Mouse (Mus musculus) liver, embryonic 12.5 days (tissue): Measurements from ENCODE around the gene Men1. TPM values are rescaled to one million over a fixed set of nuclear protein-coding genes. Genes with fewer than 3 reads are reported as not detected.

ENCODE experiments used
- ATAC-seq: fragments of 200-750 bp; cut with Nextera tagmentation; 2 replicates; pipeline ENCODE4 v1.8.0; 2017; ENCODE audit warnings: moderate number of reproducible peaks, mild to moderate bottlenecking, moderate library complexity
- H3K27ac ChIP-seq: fragments of 300-500 bp; sonication (generic); 2 replicates; pipeline ENCODE4 v1.5.1; 2016; ENCODE audit warnings: mild to moderate bottlenecking
- H3K27me3 ChIP-seq: fragments of 300-500 bp; sonication (generic); replicated peaks from 2 replicates; pipeline ENCODE4 v1.6.1; 2016; ENCODE audit warnings: mild to moderate bottlenecking, moderate library complexity
- H3K36me3 ChIP-seq: fragments of 300-500 bp; sonication (generic); 2 replicates; pipeline ENCODE4 v1.6.1; 2016; ENCODE audit warnings: mild to moderate bottlenecking, moderate library complexity
- H3K4me1 ChIP-seq: fragments of 300-500 bp; sonication (generic); 2 replicates; pipeline ENCODE4 v1.6.1; 2016
- H3K4me2 ChIP-seq: fragments of 300-500 bp; sonication (generic); 2 replicates; pipeline ENCODE4 v1.6.1; 2016; ENCODE audit warnings: mild to moderate bottlenecking, moderate library complexity
- H3K4me3 ChIP-seq: fragments of 300-500 bp; sonication (generic); 2 replicates; pipeline ENCODE4 v1.5.1; 2016; ENCODE audit warnings: mild to moderate bottlenecking, moderate library complexity
- H3K9ac ChIP-seq: fragments of 300-500 bp; sonication (generic); 2 replicates; pipeline ENCODE4 v1.6.1; 2016; ENCODE audit warnings: mild to moderate bottlenecking, moderate library complexity
- H3K9me3 ChIP-seq: fragments of 300-500 bp; sonication (generic); replicated peaks from 2 replicates; pipeline ENCODE4 v1.6.1; 2016; ENCODE audit warnings: mild to moderate bottlenecking, moderate library complexity
- WGBS: fragments of 180-500 bp; shearing (Covaris S2); methylation state at CpG from one replicate; pipeline ENCODE4 v1.1.7; 2016; ENCODE audit not compliant: insufficient replicate concordance; 5-methylcytosine and 5-hydroxymethylcytosine counted together
- polyA plus RNA-seq: library from polyadenylated mRNA; unstranded; fragments of >200 nt; fragmentation: Nextera tagmentation; extraction: Ambion mirVana; gene quantifications from 2 replicates; pipeline ENCODE4 v1.2.1, GENCODE M21; 2016

Men1 gene
- polyA plus RNA-seq, 1 experiment from 2014 or later = 48.6 TPM

DNA sequence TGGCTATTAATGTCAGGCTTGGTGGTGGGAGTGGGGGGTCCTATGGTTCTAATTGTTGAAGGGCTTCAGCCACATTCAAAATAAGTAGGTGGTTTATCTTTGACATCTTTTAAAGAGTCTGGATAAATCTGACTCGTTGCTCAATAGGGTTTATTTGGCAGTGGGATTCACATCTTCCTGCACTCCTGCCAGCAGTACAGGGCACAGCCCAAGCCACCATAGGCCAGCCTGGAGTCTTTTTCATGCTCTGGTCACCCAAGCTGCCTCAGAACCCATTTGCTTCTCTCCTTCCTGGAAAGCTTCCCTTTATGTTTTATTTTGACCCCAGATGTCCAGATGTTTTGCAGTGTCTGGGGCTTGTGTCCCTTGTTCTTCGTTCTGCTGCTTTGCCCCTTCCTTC, 41.9 kb downstream of the Men1 start:
- H3K9ac ChIP-seq = no peak overlapping the region

DNA sequence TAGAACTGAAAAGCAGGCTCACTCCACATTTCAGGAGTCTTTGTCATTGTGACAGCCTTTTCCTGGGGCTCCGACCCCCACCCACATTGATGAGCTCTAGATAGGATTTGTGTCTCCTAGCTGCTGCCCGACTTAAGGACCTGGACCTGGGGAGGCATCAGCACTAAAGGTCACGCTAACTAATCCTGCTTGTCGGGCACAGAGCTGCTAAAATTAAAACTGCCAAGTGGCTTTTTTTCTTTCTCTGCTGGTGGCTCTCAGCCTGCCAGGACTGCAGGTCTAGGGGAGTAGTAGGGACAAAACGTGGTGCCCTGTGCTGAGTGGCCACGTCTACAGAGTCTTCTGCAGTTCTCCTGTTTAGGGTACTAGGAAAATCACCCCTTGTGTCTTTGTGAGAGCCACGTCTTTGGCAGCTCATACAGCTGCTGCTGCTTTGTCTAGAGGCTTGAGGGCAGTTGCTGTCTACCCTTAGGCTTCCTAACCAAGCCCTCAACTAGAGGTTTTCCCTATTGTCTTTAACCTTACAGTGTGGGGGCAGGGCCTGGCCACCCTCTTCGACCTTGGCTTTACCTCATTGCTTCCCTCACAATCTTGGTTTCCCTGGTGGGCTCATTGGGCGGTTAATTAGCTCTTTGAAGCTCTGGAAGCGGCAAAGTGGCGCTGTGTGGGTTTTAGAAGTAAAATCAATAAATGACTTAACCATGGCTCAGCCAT, 42.7 kb downstream of the Men1 start:
- H3K4me1 ChIP-seq = 0 out of 2 replicates have a peak, but pooled peaks cover under 1% of the 10 kb centered on the region
- no peaks in the 10 kb centered on the region for H3K27me3 ChIP-seq
- peaks cover 74% of the 10 kb centered on the region for H3K36me3 ChIP-seq
- 84% methylated on average over 11 of the region's 11 CpGs for WGBS
- H3K9me3 ChIP-seq = no peaks in the 10 kb centered on the region
- H3K9ac ChIP-seq = no peak overlapping the region
- no peak overlapping the region for H3K4me2 ChIP-seq
- no peak for ATAC-seq
- H3K4me3 ChIP-seq = no peak overlapping the region
- no peak overlapping the region; the same call in 1 of the 2 replicates for H3K27ac ChIP-seq

More for the DNA sequence above, 41.9 kb downstream of the Men1 start:
- no peak for ATAC-seq
- no peaks in the 10 kb centered on the region for H3K27me3 ChIP-seq
- H3K4me1 ChIP-seq = 0 out of 2 replicates have a peak, but pooled peaks cover 6% of the 10 kb centered on the region
- no peak overlapping the region for H3K4me3 ChIP-seq
- no peak overlapping the region for H3K27ac ChIP-seq
- 72% methylated on average over 2 of the region's 2 CpGs for WGBS
- no peak overlapping the region for H3K4me2 ChIP-seq
- H3K9me3 ChIP-seq = no peaks in the 10 kb centered on the region
- H3K36me3 ChIP-seq = peaks cover 83% of the 10 kb centered on the region

DNA sequence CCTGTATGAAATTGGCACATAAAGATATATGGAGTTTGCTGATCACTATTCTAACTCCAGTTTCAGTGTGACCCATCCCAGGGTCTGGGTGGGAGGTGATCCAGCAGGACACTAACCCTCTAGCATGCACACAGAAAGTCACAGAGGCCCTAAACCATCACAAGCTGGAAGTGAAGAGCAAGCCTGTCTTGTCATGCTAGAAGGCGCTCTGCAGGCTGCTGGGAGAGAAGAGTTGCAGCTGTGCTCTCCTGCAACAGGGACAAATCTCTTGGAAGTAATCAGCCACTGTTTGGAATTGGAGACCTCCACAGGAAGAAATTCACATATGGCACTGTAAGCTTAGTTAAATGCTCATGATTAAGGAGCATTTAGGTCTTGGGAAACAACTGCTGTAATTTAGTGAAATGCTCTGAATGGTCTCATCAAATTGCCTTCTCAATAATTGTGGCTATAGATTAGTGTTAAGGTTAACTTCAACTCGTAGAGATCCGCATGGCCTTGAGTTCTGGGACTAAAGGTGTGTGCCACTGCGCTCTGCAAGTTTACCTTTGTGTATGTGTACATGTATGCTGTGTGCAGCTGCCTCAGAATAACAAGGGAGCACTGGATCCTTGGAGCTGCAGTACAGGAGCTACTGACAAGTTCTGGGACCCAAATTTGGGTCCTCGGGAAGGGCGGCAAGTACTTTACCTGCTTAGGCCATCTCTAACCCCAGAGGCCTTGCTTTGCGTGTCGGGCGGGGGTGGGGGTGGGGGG, 45.8 kb downstream of the Men1 start:
- no peak for ATAC-seq
- Histone ChIP-seq H3K4me3 (no peak overlapping the region), H3K4me1 (peaks cover 23% of the 10 kb centered on the region), H3K4me2 (no peak overlapping the region), H3K27me3 (no peaks in the 10 kb centered on the region), H3K9me3 (no peaks in the 10 kb centered on the region), H3K36me3 (peaks cover 43% of the 10 kb centered on the region), H3K9ac (no peak overlapping the region), H3K27ac (no peak overlapping the region)
- WGBS = 85% methylated on average over 9 of the region's 9 CpGs

DNA sequence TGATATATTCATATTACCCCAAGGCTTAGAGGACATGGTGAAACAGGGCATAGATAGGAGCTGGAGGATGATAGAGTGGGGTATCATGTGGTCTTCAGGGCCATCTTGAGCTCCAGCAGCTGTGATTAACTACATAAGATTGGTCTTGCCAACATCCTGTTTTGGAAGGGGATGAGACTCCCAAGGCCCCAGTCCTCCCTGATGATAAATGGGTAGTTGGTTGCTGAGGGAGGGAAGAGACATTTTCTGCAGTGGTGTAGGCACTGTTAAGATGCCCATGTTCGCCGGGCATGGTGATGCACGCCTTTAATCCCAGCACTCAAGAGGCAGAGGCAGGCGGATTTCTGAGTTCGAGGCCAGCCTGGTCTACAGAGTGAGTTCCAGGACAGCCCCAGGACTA, 46.5 kb downstream of the Men1 start:
- no peak overlapping the region for H3K4me2 ChIP-seq
- no peak overlapping the region for H3K27ac ChIP-seq
- no peak overlapping the region for H3K4me3 ChIP-seq
- 78% methylated on average over 5 of the region's 5 CpGs for WGBS
- peaks cover 37% of the 10 kb centered on the region for H3K36me3 ChIP-seq
- H3K9me3 ChIP-seq = no peaks in the 10 kb centered on the region
- no peak overlapping the region for H3K9ac ChIP-seq
- peaks cover 24% of the 10 kb centered on the region for H3K4me1 ChIP-seq
- no peaks in the 10 kb centered on the region for H3K27me3 ChIP-seq
- ATAC-seq = no peak

DNA sequence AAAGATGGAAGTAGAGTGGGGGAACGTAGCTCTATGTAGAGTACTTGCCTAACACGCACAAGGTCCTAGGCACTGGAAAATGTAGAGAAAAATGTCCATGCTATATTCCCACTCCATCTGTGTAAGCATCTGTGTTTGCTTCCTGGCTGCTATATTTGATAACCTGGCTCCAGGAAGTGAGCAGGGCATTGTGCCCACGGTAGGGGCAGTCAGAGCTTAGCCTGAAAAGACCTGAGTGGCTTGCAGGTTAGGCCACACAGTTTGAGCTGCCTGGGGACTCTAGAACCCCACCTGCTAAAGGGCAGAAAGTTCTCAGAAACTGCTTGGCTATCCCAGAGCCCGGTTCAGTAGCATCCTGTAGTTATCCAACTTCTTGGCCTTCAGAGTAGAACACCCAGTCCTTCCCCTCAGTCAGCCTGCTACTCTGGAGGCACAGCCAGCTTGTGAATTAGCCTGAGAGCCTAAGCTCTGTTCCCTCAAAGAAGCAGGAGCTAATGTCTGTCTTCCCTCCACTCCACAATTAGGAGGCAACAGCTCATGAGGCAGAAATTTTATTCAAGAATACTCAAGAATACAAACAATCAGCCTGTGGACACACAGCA, 47.6 kb downstream of the Men1 start:
- Histone ChIP-seq H3K4me2 (no peak overlapping the region), H3K27me3 (no peaks in the 10 kb centered on the region), H3K27ac (no peak overlapping the region), H3K9me3 (no peaks in the 10 kb centered on the region), H3K4me3 (no peak overlapping the region), H3K36me3 (peaks cover 25% of the 10 kb centered on the region), H3K4me1 (peaks cover 24% of the 10 kb centered on the region), H3K9ac (no peak overlapping the region)
- ATAC-seq = no peak
- 55% methylated on average over 4 of the region's 4 CpGs for WGBS

DNA sequence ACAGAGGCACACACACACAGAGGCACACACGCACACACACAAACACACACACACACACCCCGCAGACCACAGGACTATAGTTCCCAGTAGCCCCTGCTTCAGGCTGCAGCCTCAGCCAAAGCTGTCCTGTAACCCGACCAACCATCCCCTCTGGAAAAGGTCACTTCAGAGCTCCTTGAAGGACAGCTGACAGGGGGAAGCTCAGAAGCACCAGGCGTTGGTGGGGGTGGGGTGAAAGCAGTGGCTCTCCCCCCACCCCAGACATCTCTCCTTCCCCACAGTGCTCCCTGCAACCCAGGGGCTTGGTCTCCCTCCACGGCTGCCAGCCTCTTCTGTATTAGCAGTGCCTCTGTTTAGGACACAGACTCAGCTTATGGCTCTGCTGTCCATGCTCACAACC, 48.7 kb downstream of the Men1 start:
- Histone ChIP-seq H3K4me2 (no peak overlapping the region), H3K36me3 (peaks cover 15% of the 10 kb centered on the region), H3K9ac (no peak overlapping the region), H3K4me1 (peaks cover 24% of the 10 kb centered on the region), H3K9me3 (no peaks in the 10 kb centered on the region), H3K4me3 (no peak overlapping the region), H3K27me3 (peaks cover 5% of the 10 kb centered on the region; the same call in 1 of the 2 replicates), H3K27ac (no peak overlapping the region)
- no peak for ATAC-seq
- whole genome bisulfite sequencing = 36% methylated on average over 5 of the region's 5 CpGs

DNA sequence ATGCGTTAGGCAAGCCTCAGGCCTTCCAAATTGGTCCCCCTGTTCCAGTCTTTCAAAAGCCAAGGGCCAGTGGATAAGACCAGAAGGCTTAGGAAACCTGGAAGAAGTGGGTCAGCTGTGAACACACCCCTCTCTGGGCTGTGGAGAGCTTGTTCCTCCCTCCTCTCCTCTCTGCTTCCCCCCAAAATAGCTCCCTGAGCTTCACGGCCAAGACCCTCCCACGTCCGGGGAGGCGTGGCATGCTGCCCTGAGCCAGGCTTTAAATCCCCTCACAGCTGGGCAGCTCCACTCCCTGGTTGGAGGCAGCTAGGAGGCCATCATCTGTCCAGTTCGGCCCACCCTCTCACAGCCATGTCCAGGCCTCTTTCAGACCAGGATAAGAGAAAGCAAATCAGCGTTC, 49.3 kb downstream of the Men1 start, which contains the start of gene Pygm:
TSS of gene Pygm (plus strand) at position 272 of the 400 bp plus-strand sequence.
- ATAC-seq = no peak
- WGBS = 25% methylated on average over 7 of the region's 7 CpGs
- Histone ChIP-seq H3K4me1 (peaks cover 24% of the 10 kb centered on the region), H3K36me3 (peaks cover 8% of the 10 kb centered on the region), H3K27me3 (peaks cover 11% of the 10 kb centered on the region), H3K4me2 (no peak within 1 kb of the TSS), H3K9me3 (no peaks in the 10 kb centered on the region), H3K4me3 (no peak within 1 kb of the TSS), H3K9ac (no peak within 1 kb of the TSS), H3K27ac (no peak within 1 kb of the TSS)

DNA sequence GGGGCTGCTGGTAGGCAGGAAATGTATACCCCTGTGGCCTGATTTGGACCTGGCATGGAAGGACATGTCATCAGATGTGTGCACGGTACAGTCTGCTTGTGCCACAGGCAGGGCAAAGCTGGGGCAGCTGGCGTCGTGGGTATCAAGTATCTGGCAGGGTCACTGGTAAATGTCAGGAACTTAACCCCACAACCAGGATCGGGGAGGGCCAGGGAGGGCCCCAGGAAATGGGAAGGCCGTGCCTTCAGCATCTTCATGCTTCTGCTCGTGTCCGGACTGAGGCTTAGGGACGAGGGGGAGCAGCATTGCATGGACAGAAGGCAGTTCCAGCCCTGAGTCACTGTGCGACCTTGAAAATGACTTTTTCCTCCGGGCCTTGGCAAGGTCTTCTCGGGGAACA, 50.2 kb downstream of the Men1 start:
- Histone ChIP-seq H3K4me1 (peaks cover 31% of the 10 kb centered on the region), H3K9ac (no peak overlapping the region), H3K36me3 (no peaks in the 10 kb centered on the region), H3K9me3 (no peaks in the 10 kb centered on the region), H3K27me3 (peaks cover 18% of the 10 kb centered on the region), H3K27ac (no peak overlapping the region), H3K4me2 (no peak overlapping the region), H3K4me3 (no peak overlapping the region)
- 67% methylated on average over 11 of the region's 11 CpGs for WGBS
- ATAC-seq = no peak

DNA sequence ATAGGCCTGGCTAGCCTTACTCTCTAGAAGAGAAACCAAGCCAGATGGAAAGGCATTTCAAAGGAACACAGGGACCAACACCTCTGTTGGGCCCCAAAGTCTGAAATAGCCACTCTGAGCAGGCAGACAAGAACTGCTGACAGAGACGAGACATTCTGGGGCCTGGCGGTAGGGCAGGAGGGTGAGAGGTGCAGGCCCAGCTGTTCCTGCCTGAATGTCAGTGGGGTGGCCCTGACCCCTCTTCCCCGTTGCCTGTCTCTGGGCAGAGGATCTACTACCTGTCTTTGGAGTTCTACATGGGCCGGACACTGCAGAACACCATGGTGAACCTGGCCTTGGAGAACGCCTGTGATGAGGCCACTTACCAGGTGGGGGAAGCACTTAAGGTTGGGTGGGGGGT, 50.6 kb downstream of the Men1 start:
- peaks cover 36% of the 10 kb centered on the region for H3K4me1 ChIP-seq
- peaks cover 19% of the 10 kb centered on the region for H3K27me3 ChIP-seq
- no peak overlapping the region for H3K4me3 ChIP-seq
- ATAC-seq = no peak
- no peaks in the 10 kb centered on the region for H3K36me3 ChIP-seq
- H3K9me3 ChIP-seq = no peaks in the 10 kb centered on the region
- H3K9ac ChIP-seq = no peak overlapping the region
- H3K27ac ChIP-seq = no peak overlapping the region
- no peak overlapping the region for H3K4me2 ChIP-seq
- 71% methylated on average over 5 of the region's 5 CpGs for WGBS

DNA sequence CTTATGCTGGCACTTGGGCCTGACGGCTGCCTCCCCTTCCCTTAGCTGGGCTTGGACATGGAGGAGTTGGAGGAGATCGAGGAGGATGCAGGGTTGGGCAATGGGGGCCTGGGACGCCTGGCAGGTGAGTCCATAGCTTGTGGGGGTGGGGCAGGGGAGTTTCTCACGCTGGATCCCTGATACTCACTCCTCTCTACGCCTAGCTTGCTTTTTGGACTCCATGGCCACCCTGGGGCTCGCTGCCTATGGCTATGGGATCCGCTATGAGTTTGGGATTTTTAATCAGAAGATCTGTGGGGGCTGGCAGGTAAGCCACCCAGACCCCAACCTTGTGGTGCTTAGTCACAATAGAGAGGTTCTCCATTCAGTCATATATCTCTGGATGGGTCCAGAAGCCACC, 51.0 kb downstream of the Men1 start:
- Histone ChIP-seq H3K27ac (no peak overlapping the region), H3K9ac (no peak overlapping the region), H3K4me3 (no peak overlapping the region), H3K4me2 (no peak overlapping the region), H3K27me3 (peaks cover 19% of the 10 kb centered on the region), H3K36me3 (no peaks in the 10 kb centered on the region), H3K4me1 (peaks cover 40% of the 10 kb centered on the region), H3K9me3 (no peaks in the 10 kb centered on the region)
- ATAC-seq = no peak
- 66% methylated on average over 7 of the region's 7 CpGs for WGBS

DNA sequence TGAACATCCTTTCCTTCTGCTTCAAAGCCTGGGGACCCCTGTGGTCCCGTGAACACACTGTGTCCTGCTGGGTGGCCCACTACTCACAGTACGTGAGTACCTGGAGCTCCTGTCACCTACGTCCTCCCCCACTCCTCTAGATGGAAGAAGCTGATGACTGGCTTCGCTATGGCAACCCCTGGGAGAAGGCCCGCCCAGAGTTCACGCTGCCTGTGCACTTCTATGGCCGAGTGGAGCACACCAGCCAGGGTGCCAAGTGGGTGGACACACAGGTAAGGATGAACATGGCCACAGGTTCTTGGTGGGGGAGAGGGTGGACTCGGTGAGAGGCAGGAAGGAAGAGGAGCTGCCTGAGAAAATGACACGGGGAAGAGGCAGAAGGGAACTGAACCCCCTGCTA, 51.5 kb downstream of the Men1 start:
- Histone ChIP-seq H3K9me3 (no peaks in the 10 kb centered on the region), H3K36me3 (no peaks in the 10 kb centered on the region), H3K27me3 (peaks cover 22% of the 10 kb centered on the region), H3K4me2 (no peak overlapping the region), H3K27ac (no peak overlapping the region), H3K4me1 (peaks cover 40% of the 10 kb centered on the region), H3K4me3 (no peak overlapping the region), H3K9ac (no peak overlapping the region)
- WGBS = 54% methylated on average over 9 of the region's 9 CpGs
- no peak for ATAC-seq

DNA sequence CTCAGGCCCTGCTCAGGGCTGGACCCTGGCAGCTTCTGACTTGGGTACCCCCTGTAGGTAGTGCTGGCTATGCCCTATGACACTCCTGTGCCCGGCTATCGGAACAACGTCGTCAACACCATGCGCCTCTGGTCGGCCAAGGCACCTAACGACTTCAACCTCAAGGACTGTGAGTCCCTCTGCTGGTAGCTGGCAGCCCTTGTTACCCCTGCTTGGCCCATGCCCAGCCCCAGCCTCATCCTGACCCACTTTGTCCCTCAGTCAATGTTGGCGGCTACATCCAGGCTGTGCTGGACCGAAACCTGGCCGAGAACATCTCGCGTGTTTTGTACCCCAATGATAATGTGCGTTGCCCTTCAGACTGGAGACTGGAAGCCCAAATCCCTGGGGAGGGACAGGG, 53.2 kb downstream of the Men1 start:
- Histone ChIP-seq H3K4me2 (no peak overlapping the region), H3K4me3 (no peak overlapping the region), H3K9me3 (no peaks in the 10 kb centered on the region), H3K27me3 (peaks cover 22% of the 10 kb centered on the region), H3K36me3 (no peaks in the 10 kb centered on the region), H3K27ac (no peak overlapping the region), H3K9ac (no peak overlapping the region), H3K4me1 (peaks cover 37% of the 10 kb centered on the region)
- no peak for ATAC-seq
- 78% methylated on average over 13 of the region's 13 CpGs for WGBS
